Mouse (Mus musculus) brown adipose tissue, adult 24 weeks (tissue): ENCODE results near the gene Tyw5. TPM values are rescaled to one million over a fixed set of nuclear protein-coding genes. Genes with fewer than 3 reads are reported as not detected.

Source experiments
- H3K27ac ChIP-seq: fragments of 200-500 bp; replicated peaks from 2 replicates; pipeline ENCODE4 v1.5.1; 2012; ENCODE audit warnings: low read depth, mild to moderate bottlenecking, low read length
- H3K4me1 ChIP-seq: fragments of 200-500 bp; 2 replicates; pipeline ENCODE4 v1.6.1; 2012; ENCODE audit warnings: low read length, mixed read lengths; ENCODE audit not compliant: control insufficient read depth, insufficient read depth, insufficient read length
- H3K4me3 ChIP-seq: fragments of 200-500 bp; 2 replicates; pipeline ENCODE4 v1.5.1; 2012; ENCODE audit warnings: low read depth, mild to moderate bottlenecking, low read length, moderate library complexity; ENCODE audit not compliant: insufficient read depth
- polyA plus RNA-seq: library from polyadenylated mRNA; stranded (reverse); fragments of >200 nt; gene quantifications from 2 replicates; pipeline ENCODE4 v1.2.4, GENCODE M21; 2012; ENCODE audit not compliant: missing spikeins, insufficient read depth, insufficient read length

The Tyw5 gene
- polyA plus RNA-seq: 24.1 and 25.6 TPM in 2 replicates

DNA sequence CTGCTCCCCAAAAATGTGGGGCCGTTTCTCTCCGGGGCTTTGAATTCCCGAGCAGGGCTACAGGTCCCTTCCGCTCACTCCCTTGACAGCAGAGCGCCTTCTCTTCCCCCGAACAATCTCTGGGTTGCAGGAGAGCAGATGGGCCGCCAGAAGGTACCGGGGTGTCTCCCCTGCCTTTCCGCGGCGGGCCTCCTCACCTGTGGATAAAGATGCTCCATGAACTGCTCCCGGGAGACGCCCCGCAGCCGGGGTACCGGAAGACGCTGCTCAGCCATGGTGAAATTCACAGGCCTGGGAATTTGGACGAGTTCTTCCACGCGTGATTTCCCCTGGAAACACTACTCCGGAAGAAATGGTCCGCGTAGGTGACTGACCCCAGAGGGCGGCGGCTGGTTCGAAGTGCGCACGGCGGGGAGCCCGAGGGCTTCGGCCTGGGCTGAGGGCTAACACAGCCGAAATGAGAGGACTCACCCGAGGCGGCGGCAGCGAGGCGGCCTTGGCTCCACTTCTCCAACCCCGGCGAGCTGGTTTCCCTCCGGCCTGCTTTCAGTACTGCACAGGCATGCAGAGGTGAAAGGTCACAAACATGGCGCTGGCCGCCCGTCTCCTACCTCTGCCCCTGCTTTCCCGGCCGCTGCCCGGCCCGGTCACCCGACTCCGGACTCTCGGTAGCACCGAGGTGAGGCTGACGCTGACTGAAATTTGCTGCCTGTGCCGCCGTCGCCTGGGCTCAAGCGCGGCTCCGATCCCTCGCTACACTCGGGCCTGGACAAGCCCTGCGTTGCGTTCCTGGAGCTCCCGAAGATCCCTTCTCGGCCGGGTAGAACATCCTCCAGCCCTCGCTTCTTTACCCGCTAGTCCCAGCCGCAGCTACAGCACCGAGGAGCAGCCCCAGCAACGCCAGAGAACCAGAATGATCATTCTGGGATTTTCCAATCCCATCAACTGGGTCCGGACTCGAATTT, at the start of gene Tyw5, which contains the start of gene Maip1:
Tyw5 (minus strand) TSS at position 915 of the 965 bp plus-strand sequence.
Maip1 (plus strand) TSS at position 142 of the 965 bp plus-strand sequence.
- Histone ChIP-seq H3K4me1 (0 out of 2 replicates have a peak, but pooled peaks cover 2% of the 10 kb centered on the region), H3K27ac (peak within 1 kb of the TSS; percentile 98), H3K4me3 (peak within 1 kb of the TSS; percentile 96)

DNA sequence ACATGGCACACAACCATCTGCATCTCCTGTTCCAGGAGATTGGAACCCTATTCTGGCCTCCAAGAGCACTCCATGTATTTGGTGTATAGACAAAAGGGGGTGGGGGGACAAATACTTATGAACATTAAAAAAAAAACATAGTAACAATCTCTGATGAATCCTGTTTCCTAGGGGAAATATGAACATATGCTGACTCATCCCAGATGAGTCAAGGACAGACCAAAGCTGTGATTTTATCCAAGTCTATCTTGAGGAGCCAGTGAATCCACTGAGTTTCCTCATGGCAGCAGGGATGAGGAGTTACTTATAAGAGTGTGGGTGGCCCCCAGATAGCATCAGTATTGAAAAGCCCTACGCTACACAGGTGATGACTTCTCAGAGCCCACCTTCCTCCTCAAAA, 43.3 kb upstream of the Tyw5 start:
- Histone ChIP-seq H3K4me1 (no peaks in the 10 kb centered on the region), H3K4me3 (no peak overlapping the region), H3K27ac (no peak overlapping the region)

DNA sequence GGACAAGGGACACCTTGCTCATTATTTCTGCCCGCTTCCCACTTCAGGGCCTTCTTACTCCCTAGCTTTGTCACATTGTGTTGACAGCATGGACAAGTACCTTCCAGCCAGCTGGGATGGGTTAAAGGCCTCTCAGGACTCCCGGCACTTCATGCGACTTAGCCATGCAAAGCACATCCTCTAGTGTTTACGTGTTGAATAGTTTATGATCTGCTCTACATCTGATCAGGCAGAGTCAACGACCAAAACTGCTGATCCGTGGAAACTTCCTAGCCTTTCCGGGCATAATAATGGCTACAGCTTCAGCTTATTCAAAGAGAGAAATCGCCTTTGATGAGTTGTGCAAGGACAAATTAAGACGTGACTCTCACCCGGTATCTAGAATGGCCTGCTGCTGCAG, 38.8 kb upstream of the Tyw5 start:
- Histone ChIP-seq H3K27ac (no peak overlapping the region), H3K4me3 (no peak overlapping the region), H3K4me1 (no peaks in the 10 kb centered on the region)

DNA sequence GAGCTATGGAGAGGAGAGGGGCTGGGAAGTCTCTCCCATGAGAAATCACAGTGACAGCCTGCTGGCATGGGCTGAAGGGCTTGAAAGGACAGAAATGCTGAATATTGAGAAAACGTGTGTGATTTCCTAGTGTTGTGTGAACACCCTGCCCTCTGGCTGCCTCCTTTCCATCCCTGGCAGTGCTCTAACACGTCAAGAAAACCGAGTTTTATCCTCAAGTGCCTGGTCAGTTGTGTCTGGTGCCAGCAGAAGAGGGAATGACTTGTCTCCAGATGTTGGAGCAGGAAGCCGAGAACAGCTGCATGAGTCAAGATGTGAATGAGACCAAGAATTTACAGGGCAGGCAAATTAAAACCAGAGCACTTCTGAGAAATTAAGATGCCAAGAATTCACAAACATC, 33.9 kb upstream of the Tyw5 start:
- no peak overlapping the region for H3K27ac ChIP-seq
- peaks cover 5% of the 10 kb centered on the region; the same call in 1 of the 2 replicates for H3K4me1 ChIP-seq
- H3K4me3 ChIP-seq: no peak overlapping the region

DNA sequence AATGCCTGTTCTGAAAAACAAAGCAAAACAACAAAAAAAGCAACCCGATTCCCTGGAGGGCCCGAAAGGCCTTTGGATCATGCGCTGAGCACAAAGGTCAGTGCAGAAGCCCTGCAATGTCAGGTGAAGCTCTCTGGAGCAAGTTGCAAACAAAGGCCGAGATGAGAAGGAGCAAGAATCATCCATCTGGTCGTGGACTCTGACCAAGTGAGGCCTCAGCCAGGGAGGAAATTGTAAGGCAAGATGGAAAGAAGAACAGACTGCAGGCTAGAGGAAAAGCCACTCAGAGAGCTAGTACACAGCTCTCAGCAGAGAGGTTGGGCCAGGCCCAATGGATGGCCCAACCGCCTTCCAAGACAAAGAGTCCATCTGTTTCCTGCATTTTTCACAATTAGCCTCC, 32.1 kb upstream of the Tyw5 start:
- Histone ChIP-seq H3K27ac (0 out of 2 replicates have a peak overlapping the region, but pooled peaks have one; percentile 2), H3K4me3 (no peak overlapping the region), H3K4me1 (peaks cover 5% of the 10 kb centered on the region; the same call in 1 of the 2 replicates)

DNA sequence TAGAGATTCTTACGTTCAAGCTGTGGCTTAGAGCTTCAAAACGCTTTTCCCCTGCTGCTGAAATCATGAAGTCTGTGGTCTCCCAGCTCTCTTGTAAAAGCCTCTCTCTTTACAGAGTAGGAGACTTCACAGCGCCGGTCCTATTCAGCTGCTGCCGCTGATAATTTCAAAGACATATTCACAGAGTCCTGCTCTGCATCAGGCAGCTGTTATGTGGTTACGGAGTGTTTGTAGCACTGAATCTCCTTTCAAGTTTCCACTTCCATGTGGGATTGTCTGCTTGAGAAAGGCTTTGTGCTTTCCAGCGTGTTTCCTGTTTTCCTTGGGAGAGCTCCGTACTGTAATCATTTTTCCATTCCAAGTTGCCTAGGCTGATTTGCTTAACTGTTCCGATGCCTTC, 30.1 kb upstream of the Tyw5 start:
- Histone ChIP-seq H3K4me3 (peak overlapping the region; percentile 45), H3K27ac (peak overlapping the region; percentile 19; the same call in 1 of the 2 replicates), H3K4me1 (peaks cover 5% of the 10 kb centered on the region; the same call in 1 of the 2 replicates)

DNA sequence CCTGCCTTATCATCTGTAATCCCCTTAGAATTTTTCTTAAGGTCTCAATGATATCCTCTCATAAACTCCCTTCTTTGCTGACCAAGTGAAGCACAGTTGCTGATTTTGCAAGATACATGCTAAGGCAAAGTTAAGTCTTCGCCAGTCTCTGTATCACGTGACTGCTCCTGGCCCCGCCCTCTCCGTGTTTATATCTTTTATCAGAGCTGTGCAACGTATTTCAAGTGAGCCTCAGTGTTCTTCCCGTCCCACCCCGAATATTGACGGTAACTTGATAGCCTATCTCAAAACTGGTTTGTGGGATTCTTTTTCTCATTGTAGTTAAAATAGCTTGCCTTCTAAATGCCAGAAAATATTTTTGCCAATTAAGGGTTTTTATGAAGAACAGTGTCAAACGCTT, 29.5 kb upstream of the Tyw5 start:
- H3K27ac ChIP-seq: no peak overlapping the region
- H3K4me3 ChIP-seq: peak overlapping the region; percentile 45
- H3K4me1 ChIP-seq: peaks cover 5% of the 10 kb centered on the region; the same call in 1 of the 2 replicates

DNA sequence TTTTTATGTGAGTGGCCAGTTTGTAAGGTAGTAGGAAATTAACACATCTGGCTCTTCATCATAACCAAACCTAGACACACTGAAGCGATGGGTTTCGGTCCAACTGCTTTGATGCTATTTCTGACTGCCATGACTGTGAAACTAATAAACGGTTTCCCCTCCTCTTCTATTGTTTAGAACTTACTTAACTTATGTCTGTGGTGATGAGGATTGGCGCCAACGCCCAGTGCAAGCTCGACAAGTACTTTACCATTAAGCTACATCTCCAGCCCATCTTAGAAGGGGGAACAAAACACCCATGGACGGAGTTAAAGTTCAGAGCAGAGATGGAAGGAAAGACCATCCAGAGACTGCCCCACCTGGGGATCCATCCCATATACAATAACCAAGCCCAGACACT, 26.2 kb upstream of the Tyw5 start:
- Histone ChIP-seq H3K4me1 (peaks cover 5% of the 10 kb centered on the region; the same call in 1 of the 2 replicates), H3K27ac (no peak overlapping the region), H3K4me3 (no peak overlapping the region)

DNA sequence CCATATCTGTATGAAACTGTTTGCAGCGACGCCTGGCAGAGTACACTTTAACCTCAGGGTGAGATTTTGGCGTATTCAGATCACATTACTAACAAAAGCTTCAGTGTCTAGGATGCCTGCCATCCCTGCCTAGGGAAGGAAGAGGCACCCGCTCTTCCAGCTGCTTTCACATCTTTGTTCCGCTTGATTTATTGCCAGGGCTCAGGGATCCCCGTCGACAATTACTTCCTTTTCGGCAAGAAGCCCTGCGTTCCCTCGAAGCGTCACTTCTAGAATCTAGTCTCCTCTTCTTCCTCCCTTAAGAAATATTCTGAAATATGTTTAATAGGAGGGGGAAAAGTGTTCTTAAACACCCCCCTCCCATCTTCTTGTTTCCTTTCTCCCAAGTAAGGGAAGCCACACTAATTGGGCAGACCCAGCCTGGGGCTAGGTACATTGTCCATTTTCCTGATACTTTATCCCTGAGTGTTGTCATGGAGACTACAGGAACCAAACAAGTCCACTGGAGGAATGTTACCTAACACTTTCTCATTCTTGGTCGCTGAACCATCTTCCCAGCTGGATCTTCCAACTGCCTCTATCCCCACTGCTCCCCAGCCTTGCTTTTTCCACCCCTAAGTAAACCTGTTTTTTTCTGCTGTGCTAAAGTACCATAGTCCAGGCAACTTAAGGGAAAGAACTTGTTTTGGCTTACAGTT, 23.0 kb upstream of the Tyw5 start:
- H3K4me3 ChIP-seq: peak overlapping the region; percentile 18; the same call in 1 of the 2 replicates
- no peaks in the 10 kb centered on the region for H3K4me1 ChIP-seq
- H3K27ac ChIP-seq: no peak overlapping the region

DNA sequence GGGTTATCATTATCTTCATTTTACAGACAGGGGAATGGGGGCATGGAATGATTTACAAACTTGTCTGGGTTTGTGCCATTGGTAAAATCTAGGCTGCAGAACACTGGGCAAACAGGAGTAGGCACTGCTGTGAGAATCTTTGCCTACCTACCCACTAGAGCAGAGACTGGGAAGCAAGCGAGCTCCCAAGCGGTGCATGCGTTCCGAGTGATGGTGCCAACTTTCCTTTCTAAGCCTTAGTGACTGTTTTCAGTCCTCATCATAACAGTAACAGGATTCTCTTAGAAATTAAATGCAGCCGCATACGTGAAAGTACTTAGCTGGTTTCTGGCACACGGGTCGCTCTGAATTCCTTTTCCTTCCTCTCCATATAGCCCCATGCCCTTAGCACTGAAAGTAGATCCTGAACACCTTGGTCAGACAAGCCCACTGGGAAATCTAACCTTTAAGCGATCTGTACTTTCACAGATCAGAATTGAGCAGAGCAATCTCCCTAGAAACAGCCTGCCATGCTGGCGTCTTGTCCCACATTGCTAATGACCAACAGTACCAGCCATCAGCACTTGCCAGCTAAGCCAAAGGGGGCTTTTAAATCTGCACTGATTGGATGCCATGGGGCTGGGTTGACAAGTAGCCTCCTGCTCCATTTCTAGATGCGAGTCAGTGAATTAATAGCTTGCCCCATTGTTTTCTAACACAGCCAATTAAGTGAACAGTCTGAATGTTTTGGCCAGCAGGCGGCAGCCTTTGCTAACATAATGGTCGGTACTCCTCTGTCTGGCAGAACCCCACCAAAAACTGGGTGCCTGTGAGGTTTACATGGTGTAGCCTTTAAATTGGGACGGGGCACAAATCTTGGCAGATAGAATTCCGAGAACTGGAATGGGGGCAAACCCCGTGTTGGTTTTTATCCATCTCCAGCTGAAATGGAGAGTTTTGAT, 21.7 kb upstream of the Tyw5 start:
- no peaks in the 10 kb centered on the region for H3K4me1 ChIP-seq
- H3K4me3 ChIP-seq: no peak overlapping the region
- no peak overlapping the region for H3K27ac ChIP-seq

DNA sequence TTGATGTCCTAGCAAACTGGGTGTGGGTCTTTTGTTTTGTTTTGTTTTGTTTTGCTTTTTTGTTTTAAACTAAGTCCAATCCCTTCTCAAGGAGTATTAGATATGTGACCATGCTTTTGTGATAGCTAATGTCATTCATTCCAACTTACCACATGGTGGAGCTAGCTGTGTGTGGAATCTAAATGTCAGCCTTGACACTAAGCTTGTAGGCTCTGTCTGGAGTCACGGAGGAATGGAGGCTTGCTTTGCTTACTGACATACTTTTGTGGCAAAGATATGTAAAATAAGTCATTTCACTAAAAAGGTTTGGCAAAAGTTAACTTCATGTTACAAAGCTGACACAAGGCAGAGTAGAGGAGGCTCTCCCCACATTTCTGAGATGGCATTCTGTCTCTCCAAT, 16.8 kb upstream of the Tyw5 start:
- Histone ChIP-seq H3K4me3 (no peak overlapping the region), H3K27ac (no peak overlapping the region), H3K4me1 (no peaks in the 10 kb centered on the region)

DNA sequence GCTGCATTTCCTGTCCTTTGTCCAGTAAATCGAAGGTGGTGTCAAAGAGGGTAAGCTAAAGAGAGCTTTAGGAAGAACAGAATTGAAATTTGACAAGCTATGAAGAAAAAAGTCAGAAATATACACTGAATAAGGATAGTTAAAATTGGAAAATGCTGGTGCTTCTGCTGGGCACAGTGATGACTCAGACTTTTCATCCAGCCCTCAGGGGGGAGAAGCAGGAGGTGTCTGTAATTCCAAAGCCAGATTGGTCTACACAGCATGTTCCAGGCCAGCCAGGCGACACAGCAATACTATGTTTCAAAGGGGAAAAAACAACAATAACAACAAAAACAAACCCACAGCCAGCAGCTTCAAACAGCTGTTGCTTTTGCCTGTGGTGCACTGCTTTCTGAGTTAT, 6.5 kb upstream of the Tyw5 start:
- Histone ChIP-seq H3K4me1 (0 out of 2 replicates have a peak, but pooled peaks cover 2% of the 10 kb centered on the region), H3K4me3 (no peak overlapping the region), H3K27ac (no peak overlapping the region)

DNA sequence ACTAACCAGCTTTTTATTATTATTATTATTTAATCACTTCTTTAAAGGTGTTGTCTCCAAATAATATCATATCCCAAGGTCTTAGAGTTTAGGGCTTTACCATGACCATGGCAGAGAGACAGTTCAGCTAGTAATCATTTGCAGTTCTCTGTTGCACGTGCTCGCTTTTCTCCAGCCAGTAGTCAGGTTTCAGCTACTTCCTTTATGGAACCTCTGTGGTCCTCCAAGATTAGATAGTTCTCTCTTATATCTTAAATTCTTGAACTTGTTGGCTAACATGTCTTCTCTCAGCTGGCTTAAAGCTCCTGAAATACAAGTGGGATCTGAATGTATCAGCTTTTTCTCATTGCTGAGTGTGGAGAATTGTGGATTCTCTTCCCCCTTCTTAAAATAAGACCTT, 2.1 kb upstream of the Tyw5 start:
- no peak overlapping the region for H3K4me3 ChIP-seq
- H3K27ac ChIP-seq: no peak overlapping the region
- 0 out of 2 replicates have a peak, but pooled peaks cover 2% of the 10 kb centered on the region for H3K4me1 ChIP-seq

DNA sequence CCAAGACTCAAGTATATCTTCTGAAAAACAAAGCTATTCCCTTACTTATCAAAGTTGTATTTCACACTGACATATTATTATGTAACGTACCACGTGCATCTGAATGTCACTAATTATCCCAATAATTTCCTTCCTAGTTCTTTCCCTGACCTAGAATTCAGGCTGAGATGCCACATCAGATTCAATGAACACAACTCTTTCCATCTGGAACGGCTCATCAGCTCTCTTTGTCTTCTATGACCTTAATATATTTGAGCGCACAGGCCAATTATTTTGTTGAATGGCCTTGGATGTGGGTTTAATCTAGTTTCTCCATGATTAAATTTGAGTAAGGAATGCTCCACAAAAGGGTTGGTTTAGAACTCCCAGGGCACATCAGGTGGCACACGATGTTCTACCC, 4.8 kb downstream of the Tyw5 start:
- Histone ChIP-seq H3K4me1 (no peaks in the 10 kb centered on the region), H3K4me3 (no peak overlapping the region), H3K27ac (no peak overlapping the region)
